Mouse (Mus musculus): ENCODE results near the gene Rab13. TPM values are rescaled to one million over a fixed set of nuclear protein-coding genes. Genes with fewer than 3 reads are reported as not detected.

The Rab13 gene
- polyA plus RNA-seq, 1 experiment from 2014 or later, result 30.8 TPM

Small RNA genes lying within 50 kb of the gene (microRNA-seq; reads per million reads assigned to microRNA genes)
- gene Mir7012, result not detected

Other genes starting within 250 kb of the Rab13 start
- 79.3 and 97.1 TPM in 2 replicates for gene Hax1, start 214.9 kb upstream of the Rab13 start, polyA plus RNA-seq (2015; fragmentation: Nextera tagmentation; extraction: Ambion mirVana)
- 129 and 148 TPM in 2 replicates for gene 4933434E20Rik, start 162.1 kb upstream of the Rab13 start, polyA plus RNA-seq (2015; fragmentation: Nextera tagmentation; extraction: Ambion mirVana)
- gene Ubap2l, start 161.1 kb upstream of the Rab13 start, polyA plus RNA-seq (2015; fragmentation: Nextera tagmentation; extraction: Ambion mirVana), result 121 and 129 TPM in 2 replicates
- gene Tpm3, start 141.0 kb upstream of the Rab13 start, polyA plus RNA-seq (2015; fragmentation: Nextera tagmentation; extraction: Ambion mirVana), result 290 and 300 TPM in 2 replicates
- 0.28 and 0.31 TPM in 2 replicates for gene Nup210l, start 109.6 kb upstream of the Rab13 start, polyA plus RNA-seq (2015; fragmentation: Nextera tagmentation; extraction: Ambion mirVana)
- 878 and 976 TPM in 2 replicates for gene Rps27, start within 50 bp of the Rab13 start, polyA plus RNA-seq (2015; fragmentation: Nextera tagmentation; extraction: Ambion mirVana)
- 72.2 and 78.9 TPM in 2 replicates for gene Jtb, start 17.9 kb downstream of the Rab13 start, polyA plus RNA-seq (2015; fragmentation: Nextera tagmentation; extraction: Ambion mirVana)
- 2.4 and 3.0 TPM in 2 replicates for gene Creb3l4, start 29.8 kb downstream of the Rab13 start, polyA plus RNA-seq (2015; fragmentation: Nextera tagmentation; extraction: Ambion mirVana)
- 79.0 and 88.2 TPM in 2 replicates for gene Slc39a1, start 34.5 kb downstream of the Rab13 start, polyA plus RNA-seq (2015; fragmentation: Nextera tagmentation; extraction: Ambion mirVana)
- 12.3 and 13.6 TPM in 2 replicates for gene Crtc2, start 40.5 kb downstream of the Rab13 start, polyA plus RNA-seq (2015; fragmentation: Nextera tagmentation; extraction: Ambion mirVana)
- 5.5 and 5.7 TPM in 2 replicates for gene Dennd4b, start 51.5 kb downstream of the Rab13 start, polyA plus RNA-seq (2015; fragmentation: Nextera tagmentation; extraction: Ambion mirVana)
- gene Gatad2b, start 79.5 kb downstream of the Rab13 start, polyA plus RNA-seq (2015; fragmentation: Nextera tagmentation; extraction: Ambion mirVana), result 7.9 and 9.3 TPM in 2 replicates
- 5.5 and 7.2 TPM in 2 replicates for gene Slc27a3, start 176.2 kb downstream of the Rab13 start, polyA plus RNA-seq (2015; fragmentation: Nextera tagmentation; extraction: Ambion mirVana)
- 17.5 and 19.8 TPM in 2 replicates for gene Ints3, start 219.9 kb downstream of the Rab13 start, polyA plus RNA-seq (2015; fragmentation: Nextera tagmentation; extraction: Ambion mirVana)